ENCODE assay signal across 8 mouse cellular contexts in genomic region chr1:88424602-88425252, GRCm38 (mm10). TPM values are rescaled to one million over a fixed set of nuclear protein-coding genes. Genes with fewer than 3 reads are reported as not detected.
DNase-seq lines count a peak whose midpoint lies in the region; ATAC-seq lines count a peak whose summit lies in the region.

No protein-coding gene starts in this region.

- no peaks in the 10 kb centered on the region for H3K36me3 ChIP-seq in midbrain, embryonic 13.5 days

- no peaks in the 10 kb centered on the region for H3K9me3 ChIP-seq in midbrain, embryonic 13.5 days

- H3K9ac ChIP-seq in midbrain, embryonic 13.5 days (replicated peaks) = no peak overlapping the region

- no peak overlapping the region for H3K4me2 ChIP-seq in midbrain, embryonic 13.5 days (replicated peaks)

- 26% methylated on average over 8 of the region's 8 CpGs for WGBS in midbrain, embryonic 13.5 days

- H3K4me3 ChIP-seq in midbrain, embryonic 13.5 days (replicated peaks) = no peak overlapping the region

- no peak overlapping the region for H3K27ac ChIP-seq in midbrain, embryonic 13.5 days

- H3K27me3 ChIP-seq in midbrain, embryonic 13.5 days = peaks cover 3% of the 10 kb centered on the region; the same call in 1 of the 2 replicates

- H3K4me1 ChIP-seq in midbrain, embryonic 13.5 days (replicated peaks) = peaks cover 13% of the 10 kb centered on the region

- peak; percentile 54 for ATAC-seq in activated CD4-positive, CD25-positive, alpha-beta regulatory T cell, adult 4 months
- ATAC-seq in midbrain, embryonic 13.5 days = peak; percentile 80

- DNase-seq in cerebellum, postnatal 10 days = peak; percentile 92 to 93
- DNase-seq in frontal cortex, postnatal 14 days (ENCODE audit: low spot score in 2 of 2) = peak; percentile 52 to 76
- peak; percentile 63 for DNase-seq in hindlimb bud, embryonic 11.5 days (ENCODE audit: extremely low spot score, low read depth, low spot score)
- peak; percentile 22 to 82 for DNase-seq in left cerebral cortex, adult 9 months (ENCODE audit: low spot score in 2 of 2)
- DNase-seq in skeletal muscle tissue, adult 2 months (ENCODE audit: low read depth, low spot score) = peak; percentile 44
- DNase-seq in yolk sac, embryonic 10.5 days (ENCODE audit: low spot score) = peak; percentile 55

RNA-seq across cellular contexts. Expression of gene Spp2, which starts 18.0 kb away (rescaled TPM):
- not detected for polyA plus RNA-seq in activated CD4-positive, CD25-positive, alpha-beta regulatory T cell, adult 4 months (2017; shearing (Covaris generic))
- polyA plus RNA-seq in midbrain, embryonic 13.5 days (2015; fragmentation: Nextera tagmentation; extraction: Ambion mirVana) = 0.40 and 0.50 TPM in 2 replicates
